Mouse (Mus musculus) forebrain, embryonic 11.5 days (tissue): ENCODE measurements around the gene Tjp3. TPM values are rescaled to one million over a fixed set of nuclear protein-coding genes. Genes with fewer than 3 reads are reported as not detected.
A peak's percentile ranks its signal among the peaks of the same experiment; 100 is the strongest.

Experiments used
- ATAC-seq: fragments of 200-750 bp; cut with Nextera tagmentation; replicated peaks from 2 replicates; pipeline ENCODE4 v1.8.0; 2017; ENCODE audit warnings: moderate TSS enrichment; ENCODE audit not compliant: low FRiP score
- DNase-seq: peaks from one replicate; pipeline ENCODE4 v3.0.0-alpha.2; 2017; ENCODE audit warnings: low spot score
- H3K27ac ChIP-seq: fragments of 300-500 bp; sonication (generic); 2 replicates; pipeline ENCODE4 v1.5.1; 2014; ENCODE audit warnings: low read depth, low read length
- H3K27me3 ChIP-seq: fragments of 300-500 bp; sonication (generic); 2 replicates; pipeline ENCODE4 v1.6.1; 2014; ENCODE audit warnings: mild to moderate bottlenecking, low read length, mixed read lengths; ENCODE audit not compliant: control insufficient read depth, insufficient read depth
- H3K36me3 ChIP-seq: fragments of 300-500 bp; sonication (generic); 2 replicates; pipeline ENCODE4 v1.6.1; 2014; ENCODE audit warnings: mild to moderate bottlenecking, low read length, moderate library complexity, mixed read lengths; ENCODE audit not compliant: control insufficient read depth, insufficient read depth
- H3K4me1 ChIP-seq: fragments of 300-500 bp; sonication (generic); replicated peaks from 2 replicates; pipeline ENCODE4 v1.6.1; 2014; ENCODE audit warnings: low read length, mixed read lengths; ENCODE audit not compliant: control insufficient read depth, insufficient read depth
- H3K4me2 ChIP-seq: fragments of 300-500 bp; sonication (generic); 2 replicates; pipeline ENCODE4 v1.6.1; 2014; ENCODE audit warnings: low read depth, mild to moderate bottlenecking, low read length, moderate library complexity, mixed read lengths; ENCODE audit not compliant: severe bottlenecking
- H3K4me3 ChIP-seq: fragments of 300-500 bp; sonication (generic); 2 replicates; pipeline ENCODE4 v1.5.1; 2014; ENCODE audit warnings: low read depth, low read length
- H3K9ac ChIP-seq: fragments of 300-500 bp; sonication (generic); 2 replicates; pipeline ENCODE4 v1.6.1; 2014; ENCODE audit warnings: low read length
- H3K9me3 ChIP-seq: fragments of 300-500 bp; sonication (generic); 2 replicates; pipeline ENCODE4 v1.6.1; 2016; ENCODE audit warnings: low read length, mixed read lengths; ENCODE audit not compliant: control insufficient read depth
- WGBS: fragments of 180-500 bp; shearing (Covaris S2); extraction: QIAGEN DNeasy Blood & Tissue Kit; methylation state at CpG from one replicate; pipeline ENCODE4 v1.1.7; 2014; 5-methylcytosine and 5-hydroxymethylcytosine counted together
- polyA plus RNA-seq: library from polyadenylated mRNA; unstranded; fragments of >200 nt; fragmentation: Nextera tagmentation; extraction: Ambion mirVana; gene quantifications from 2 replicates; pipeline ENCODE4 v1.2.1, GENCODE M21; 2014

Gene Tjp3
- polyA plus RNA-seq, result 10.1 and 11.9 TPM in 2 replicates

DNA sequence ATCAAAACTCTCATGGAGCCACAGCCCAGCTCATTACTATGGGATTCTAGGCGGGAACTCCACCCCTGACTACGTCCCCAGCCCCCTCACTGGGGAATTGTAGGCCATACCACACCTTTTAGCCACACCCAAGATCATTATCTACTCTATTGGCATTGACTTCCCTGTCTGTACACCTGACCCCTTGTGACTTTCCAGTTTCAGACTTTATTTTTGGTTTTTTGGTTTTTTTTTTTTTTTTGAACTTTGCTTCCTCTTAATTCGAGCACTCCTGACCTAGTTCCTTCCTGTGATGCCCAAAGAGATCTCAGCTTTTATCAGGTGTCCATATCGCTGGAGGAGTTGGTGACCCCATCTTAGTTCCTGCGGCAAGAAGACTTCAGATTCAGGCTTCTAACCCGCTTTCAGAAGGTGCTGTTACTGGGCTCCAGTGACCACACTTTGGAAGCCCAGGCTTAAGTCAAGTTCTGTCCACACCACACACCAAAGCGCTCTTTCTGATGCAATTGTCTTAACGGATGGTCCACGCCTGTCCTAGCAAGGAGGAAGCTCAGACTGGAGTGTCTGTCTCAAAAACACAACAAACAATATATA, at the start of gene Tjp3:
TSS of gene Tjp3 (minus strand) at position 71 of the 594 bp plus-strand sequence.
- DNase-seq (no peak), ATAC-seq (no peak)
- Histone ChIP-seq H3K4me1 (peaks cover 18% of the 10 kb centered on the region; the same call in 1 of the 2 replicates), H3K4me3 (peak within 1 kb of the TSS; percentile 82; the same call in 1 of the 2 replicates), H3K27me3 (peaks cover 20% of the 10 kb centered on the region), H3K27ac (no peak within 1 kb of the TSS), H3K9ac (no peak within 1 kb of the TSS), H3K9me3 (no peaks in the 10 kb centered on the region), H3K4me2 (no peak within 1 kb of the TSS), H3K36me3 (no peaks in the 10 kb centered on the region)
- 81% methylated on average over 9 of the region's 9 CpGs for WGBS

DNA sequence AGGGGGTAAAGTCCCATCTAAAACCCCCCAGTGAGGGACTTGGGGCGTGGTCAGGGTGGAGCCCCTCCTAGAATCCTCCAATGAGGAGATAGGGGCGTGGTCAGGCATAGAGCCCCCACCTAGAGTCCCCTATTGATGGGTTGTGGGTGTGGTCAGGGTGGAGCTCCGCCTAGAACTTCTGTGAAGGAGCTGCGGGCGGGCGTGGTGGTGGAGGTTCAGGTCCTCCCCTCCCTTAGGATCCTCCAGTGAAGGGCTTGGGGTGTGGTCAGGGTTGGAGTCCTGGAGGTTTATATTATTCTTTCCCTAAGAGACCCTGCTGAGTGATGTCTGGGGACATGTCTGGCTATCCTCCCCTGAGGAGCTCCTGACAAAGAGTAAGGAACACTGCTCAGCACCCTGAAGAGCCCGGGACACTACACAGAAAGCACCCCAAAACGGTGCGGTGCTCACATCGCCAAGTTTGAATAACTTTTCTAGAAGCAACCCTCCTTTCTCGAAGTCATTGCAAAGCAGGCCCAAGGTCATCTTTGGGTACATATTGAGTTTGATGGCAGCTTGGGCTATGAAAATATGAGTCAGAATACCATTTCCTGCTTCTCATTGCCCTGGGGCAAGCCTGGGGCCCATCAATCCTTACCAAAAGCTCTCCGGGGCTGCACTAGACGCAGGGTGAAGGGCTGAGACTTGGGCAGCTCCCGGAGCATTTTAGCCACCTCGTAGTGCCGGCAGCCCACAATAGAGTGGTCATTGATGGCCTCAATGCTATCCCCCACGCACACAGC, 49.4 kb upstream of the Tjp3 start:
- Histone ChIP-seq H3K36me3 (no peaks in the 10 kb centered on the region; the same call in 1 of the 2 replicates), H3K27ac (no peak overlapping the region), H3K9me3 (no peaks in the 10 kb centered on the region), H3K4me2 (no peak overlapping the region), H3K4me3 (no peak overlapping the region), H3K9ac (no peak overlapping the region), H3K4me1 (no peaks in the 10 kb centered on the region; the same call in 1 of the 2 replicates), H3K27me3 (peaks cover 36% of the 10 kb centered on the region)
- 42% methylated on average over 17 of the region's 17 CpGs for WGBS
- no peak for ATAC-seq
- DNase-seq, result no peak

DNA sequence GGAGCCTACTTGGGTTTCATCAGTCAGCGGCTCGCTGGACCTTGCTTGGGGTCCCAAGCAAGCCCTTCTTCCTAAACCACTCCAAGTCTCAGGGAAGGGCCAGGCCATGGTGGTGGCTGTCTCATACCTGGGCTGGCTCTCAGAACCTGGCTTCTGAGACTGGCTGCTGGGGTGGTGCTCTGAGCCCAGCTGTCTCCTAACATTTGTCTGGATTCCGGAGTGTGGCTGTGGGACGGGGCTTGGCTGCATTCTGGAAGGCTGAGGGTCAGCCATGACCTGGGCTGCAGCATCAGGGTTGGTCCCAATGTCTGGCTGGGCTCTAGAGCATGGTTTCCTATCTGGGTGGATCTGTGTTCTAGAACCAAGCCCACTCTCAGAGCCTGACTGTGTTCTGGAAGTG, 45.2 kb upstream of the Tjp3 start:
- Histone ChIP-seq H3K36me3 (no peaks in the 10 kb centered on the region), H3K4me1 (no peaks in the 10 kb centered on the region), H3K4me3 (no peak overlapping the region), H3K9ac (no peak overlapping the region), H3K4me2 (no peak overlapping the region), H3K9me3 (no peaks in the 10 kb centered on the region), H3K27ac (no peak overlapping the region), H3K27me3 (peaks cover 14% of the 10 kb centered on the region)
- DNase-seq (no peak), ATAC-seq (no peak)
- WGBS, result 90% methylated on average over 4 of the region's 4 CpGs

DNA sequence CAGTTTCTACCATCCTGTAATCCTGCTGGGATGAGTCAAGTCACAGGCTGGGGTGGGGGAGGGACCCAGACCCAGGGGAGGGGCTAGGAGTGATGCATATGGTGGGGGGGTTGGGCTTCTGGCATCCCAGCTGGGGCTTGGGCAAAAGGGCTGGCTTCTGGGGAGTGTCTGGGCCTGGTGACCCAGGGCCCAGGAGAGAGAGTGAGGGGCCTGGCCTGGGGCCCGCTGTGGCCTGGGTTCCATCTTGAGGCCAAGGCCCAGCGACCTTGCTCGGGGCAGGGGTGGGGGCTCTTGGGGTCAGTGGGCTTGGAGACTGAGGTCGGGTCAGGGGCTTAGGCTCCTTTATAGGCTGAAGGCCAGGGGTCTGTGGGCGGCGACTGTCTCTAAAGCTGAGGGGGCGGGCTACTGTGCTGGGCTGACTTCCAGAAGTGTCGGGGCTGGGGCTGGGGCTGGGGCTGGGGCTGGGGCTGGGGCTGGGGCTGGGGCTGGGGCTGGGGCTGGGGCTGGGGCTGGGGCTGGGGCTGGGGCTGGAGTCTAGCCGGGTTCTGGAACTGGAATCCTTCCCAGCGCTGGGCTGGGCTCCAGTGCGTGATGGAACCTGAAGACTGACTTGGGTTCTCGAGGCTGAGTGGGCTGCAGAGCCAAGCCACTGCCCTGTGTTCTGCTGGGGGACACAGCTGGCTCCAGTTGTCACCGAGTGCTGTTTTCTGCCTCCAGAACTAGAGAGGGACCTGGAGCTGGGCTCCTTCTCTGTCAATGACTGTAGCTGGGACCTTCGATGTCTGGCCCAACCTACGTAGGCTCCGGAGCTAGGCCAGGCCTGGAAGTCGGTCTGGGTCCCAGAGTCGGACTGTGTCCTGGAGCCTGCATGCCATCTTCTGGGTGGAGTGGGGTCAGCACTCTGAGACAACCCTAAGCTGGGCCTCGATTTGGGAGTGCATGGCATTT, 44.3 kb upstream of the Tjp3 start:
- no peaks in the 10 kb centered on the region for H3K4me1 ChIP-seq
- no peak overlapping the region; the same call in 1 of the 2 replicates for H3K9ac ChIP-seq
- no peaks in the 10 kb centered on the region for H3K36me3 ChIP-seq
- peaks cover 10% of the 10 kb centered on the region for H3K27me3 ChIP-seq
- no peak overlapping the region for H3K27ac ChIP-seq
- no peak overlapping the region for H3K4me2 ChIP-seq
- no peak overlapping the region for H3K4me3 ChIP-seq
- 44% methylated on average over 17 of the region's 19 CpGs for WGBS
- ATAC-seq (no peak), DNase-seq (no peak)
- no peaks in the 10 kb centered on the region for H3K9me3 ChIP-seq

DNA sequence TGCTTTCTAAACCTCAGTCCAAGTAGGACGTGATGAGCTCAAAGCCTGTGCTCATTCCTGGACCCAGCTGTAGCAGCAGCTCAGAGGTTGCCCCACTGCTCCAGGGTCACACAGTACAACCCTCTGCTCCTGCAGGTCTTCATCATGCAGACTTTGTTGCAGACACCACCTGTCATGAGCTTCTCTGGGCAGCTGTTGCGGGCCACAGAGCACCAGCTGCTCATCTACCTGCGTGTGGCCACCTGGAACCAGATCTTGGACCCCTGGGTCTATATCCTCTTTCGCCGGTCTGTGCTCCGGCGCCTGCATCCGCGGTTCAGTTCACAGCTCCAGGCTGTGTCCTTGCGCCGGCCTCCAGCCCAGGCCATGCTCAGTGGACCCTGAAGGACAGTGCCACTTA, 42.9 kb upstream of the Tjp3 start:
- Histone ChIP-seq H3K4me2 (no peak overlapping the region), H3K9ac (no peak overlapping the region), H3K4me1 (no peaks in the 10 kb centered on the region), H3K36me3 (no peaks in the 10 kb centered on the region), H3K9me3 (no peaks in the 10 kb centered on the region), H3K27me3 (peaks cover 10% of the 10 kb centered on the region), H3K27ac (no peak overlapping the region), H3K4me3 (no peak overlapping the region)
- WGBS, result 66% methylated on average over 11 of the region's 11 CpGs
- DNase-seq (no peak), ATAC-seq (no peak)

DNA sequence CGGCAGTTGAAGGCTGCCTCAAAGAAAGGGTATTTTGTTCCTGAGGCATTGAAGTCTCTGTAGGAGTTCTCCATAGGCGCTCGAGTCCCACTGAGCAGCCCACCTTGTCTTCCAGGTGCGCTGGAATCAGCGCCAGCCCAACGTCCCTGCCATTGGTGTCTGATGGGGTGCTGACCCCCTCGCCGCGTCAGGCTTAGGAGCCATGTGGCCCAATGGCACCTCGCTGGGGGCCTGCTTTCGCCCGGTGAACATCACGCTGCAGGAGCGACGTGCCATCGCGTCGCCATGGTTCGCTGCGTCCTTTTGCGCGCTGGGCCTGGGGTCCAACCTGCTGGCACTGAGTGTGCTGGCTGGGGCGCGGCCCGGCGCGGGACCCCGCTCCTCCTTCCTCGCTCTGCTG, 40.9 kb upstream of the Tjp3 start:
- ATAC-seq (no peak), DNase-seq (no peak)
- Histone ChIP-seq H3K4me2 (no peak overlapping the region), H3K27me3 (peaks cover 10% of the 10 kb centered on the region), H3K9ac (no peak overlapping the region), H3K27ac (no peak overlapping the region), H3K4me3 (no peak overlapping the region), H3K9me3 (no peaks in the 10 kb centered on the region), H3K4me1 (no peaks in the 10 kb centered on the region), H3K36me3 (no peaks in the 10 kb centered on the region; the same call in 1 of the 2 replicates)
- 16% methylated on average over 29 of the region's 29 CpGs for WGBS

DNA sequence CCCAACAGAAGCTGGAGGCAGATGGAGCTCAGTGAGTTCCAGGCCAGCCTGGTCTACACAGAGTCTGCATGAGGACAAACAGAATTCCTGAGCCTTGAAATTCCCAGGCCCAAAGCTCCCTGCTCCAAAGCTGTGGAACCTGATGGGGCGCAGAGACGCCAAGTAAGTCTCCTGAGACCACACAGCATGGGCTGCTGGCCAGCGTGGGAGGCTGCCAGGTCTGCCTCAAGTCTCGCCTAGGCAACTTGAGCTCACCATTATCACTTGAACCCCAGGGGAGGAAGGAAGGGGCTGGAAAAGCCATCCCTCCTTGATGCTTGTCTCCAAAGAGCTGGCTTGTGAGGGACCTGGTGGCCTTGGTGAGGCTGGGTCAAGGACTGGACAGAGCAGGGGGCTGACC, 38.6 kb upstream of the Tjp3 start:
- H3K9ac ChIP-seq, result no peak overlapping the region
- H3K4me2 ChIP-seq, result no peak overlapping the region
- no peaks in the 10 kb centered on the region for H3K9me3 ChIP-seq
- H3K27ac ChIP-seq, result no peak overlapping the region
- 73% methylated on average over 4 of the region's 4 CpGs for WGBS
- H3K36me3 ChIP-seq, result peaks cover 13% of the 10 kb centered on the region
- no peak overlapping the region for H3K4me3 ChIP-seq
- no peak for ATAC-seq
- H3K4me1 ChIP-seq, result no peaks in the 10 kb centered on the region
- no peak for DNase-seq
- H3K27me3 ChIP-seq, result peaks cover 10% of the 10 kb centered on the region

DNA sequence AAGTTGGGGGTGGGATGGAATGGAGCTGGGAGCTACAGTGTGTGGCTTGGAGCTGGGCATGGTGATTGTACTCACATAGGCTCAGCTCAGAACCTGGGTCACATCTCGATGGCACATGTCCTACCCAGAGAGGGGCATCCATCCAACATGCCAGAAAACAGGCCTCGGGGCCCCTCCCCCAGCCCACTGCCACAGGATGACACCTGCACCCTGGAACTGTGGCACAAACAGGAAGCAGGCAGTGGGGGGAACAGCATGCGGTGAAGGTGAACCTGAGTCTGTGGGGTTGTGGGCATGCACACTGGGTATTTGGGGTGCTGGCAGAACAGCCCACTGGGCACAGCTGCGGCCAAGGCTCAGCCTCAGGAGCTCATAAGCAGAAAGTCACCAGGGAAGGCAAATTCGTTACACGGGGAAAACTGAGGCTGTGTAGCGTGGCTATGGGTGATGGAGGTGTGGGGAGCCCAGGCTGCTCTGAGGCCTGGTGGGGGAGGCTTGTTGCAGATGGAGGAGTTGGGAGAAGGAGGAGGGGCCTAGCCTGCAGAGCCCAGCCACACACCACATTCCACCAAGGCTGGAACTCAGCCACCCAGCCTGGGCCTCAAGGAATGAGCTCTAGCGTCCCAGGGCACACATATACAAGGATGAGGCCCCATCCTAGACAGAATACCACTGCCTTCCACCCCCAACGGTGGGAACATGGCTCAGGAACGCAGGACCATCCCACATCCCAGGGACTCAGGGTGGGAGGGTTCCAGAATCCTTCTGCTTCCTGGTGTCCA, 38.0 kb upstream of the Tjp3 start:
- H3K27me3 ChIP-seq, result peaks cover 10% of the 10 kb centered on the region
- no peak overlapping the region for H3K27ac ChIP-seq
- H3K9ac ChIP-seq, result no peak overlapping the region
- ATAC-seq (no peak), DNase-seq (no peak)
- H3K4me1 ChIP-seq, result no peaks in the 10 kb centered on the region
- H3K9me3 ChIP-seq, result no peaks in the 10 kb centered on the region
- no peak overlapping the region for H3K4me3 ChIP-seq
- no peak overlapping the region for H3K4me2 ChIP-seq
- WGBS, result 79% methylated on average over 10 of the region's 10 CpGs
- peaks cover 18% of the 10 kb centered on the region for H3K36me3 ChIP-seq
